ENCODE assay signal across 8 mouse cellular contexts in genomic region chr2:34913218-34914068, GRCm38 (mm10). TPM values are rescaled to one million over a fixed set of nuclear protein-coding genes. Genes with fewer than 3 reads are reported as not detected.
DNase-seq lines count a peak whose midpoint lies in the region; ATAC-seq and TF ChIP-seq lines count a peak whose summit lies in the region.

Phf19 (minus strand) TSS chr2:34914026.

- intact Hi-C loops in left cerebral cortex, adult 2 months (cut with DNase I), result no loop called here
- intact Hi-C loops in left cerebral cortex, postnatal 25 days (cut with DNase I), result no loop called here

- H3K4me2 ChIP-seq in heart, embryonic 11.5 days, result peak within 1 kb of the TSS; percentile 97
- peak within 1 kb of the TSS; percentile 97 for H3K4me2 ChIP-seq in midbrain, embryonic 12.5 days (replicated peaks)
- H3K4me2 ChIP-seq in stomach, postnatal 0 days (replicated peaks; ENCODE audit: low read depth), result peak within 1 kb of the TSS; percentile 99

- H3K36me3 ChIP-seq in heart, embryonic 11.5 days (ENCODE audit: control insufficient read depth, insufficient read depth, low read length), result no peaks in the 10 kb centered on the region
- H3K36me3 ChIP-seq in midbrain, embryonic 12.5 days, result no peaks in the 10 kb centered on the region
- no peaks in the 10 kb centered on the region for H3K36me3 ChIP-seq in stomach, postnatal 0 days (ENCODE audit: control insufficient read depth, insufficient read depth, low read length)

- 1% methylated on average over 61 of the region's 64 CpGs for WGBS in heart, embryonic 11.5 days (ENCODE audit: insufficient replicate concordance)
- under 1% methylated on average over 63 of the region's 64 CpGs for WGBS in midbrain, embryonic 12.5 days
- WGBS in stomach, postnatal 0 days, result under 1% methylated on average over 58 of the region's 64 CpGs

- peak within 1 kb of the TSS; percentile 66 for H3K9ac ChIP-seq in heart, embryonic 11.5 days (ENCODE audit: low read depth, low read length)
- peak within 1 kb of the TSS; percentile 62 for H3K9ac ChIP-seq in midbrain, embryonic 12.5 days (replicated peaks)
- peak within 1 kb of the TSS; percentile 67 for H3K9ac ChIP-seq in stomach, postnatal 0 days (ENCODE audit: low read length)

- peaks cover 19% of the 10 kb centered on the region for H3K27me3 ChIP-seq in heart, embryonic 11.5 days (ENCODE audit: control insufficient read depth, insufficient read depth, low read length)
- peaks cover 51% of the 10 kb centered on the region for H3K27me3 ChIP-seq in midbrain, embryonic 12.5 days
- no peaks in the 10 kb centered on the region for H3K27me3 ChIP-seq in stomach, postnatal 0 days (ENCODE audit: control insufficient read depth, insufficient read depth, low read length)

- peak within 1 kb of the TSS; percentile 51 for H3K4me3 ChIP-seq in left cerebral cortex, adult 2 months
- peak within 1 kb of the TSS; percentile 68 for H3K4me3 ChIP-seq in heart, embryonic 11.5 days (ENCODE audit: low read depth, low read length)
- peak within 1 kb of the TSS; percentile 64 for H3K4me3 ChIP-seq in midbrain, embryonic 12.5 days
- H3K4me3 ChIP-seq in stomach, postnatal 0 days (ENCODE audit: low read depth, low read length), result peak within 1 kb of the TSS; percentile 68

- peaks cover 8% of the 10 kb centered on the region for H3K4me1 ChIP-seq in heart, embryonic 11.5 days (ENCODE audit: control insufficient read depth, insufficient read depth, low read length)
- H3K4me1 ChIP-seq in midbrain, embryonic 12.5 days, result peaks cover 22% of the 10 kb centered on the region
- 0 out of 2 replicates have a peak, but pooled peaks cover 2% of the 10 kb centered on the region for H3K4me1 ChIP-seq in stomach, postnatal 0 days (replicated peaks; ENCODE audit: control insufficient read depth, insufficient read depth)

- no peak; the same call in 1 of the 2 replicates for TF ChIP-seq CTCF in left cerebral cortex, adult 2 months (IDR thresholded peaks at IDR 0.05)
- no peak for TF ChIP-seq CTCF in stomach, postnatal 0 days (IDR thresholded peaks at IDR 0.05; ENCODE audit: low read depth)

- H3K9me3 ChIP-seq in heart, embryonic 11.5 days (replicated peaks; ENCODE audit: control insufficient read depth, low read length), result no peaks in the 10 kb centered on the region
- H3K9me3 ChIP-seq in midbrain, embryonic 12.5 days, result no peaks in the 10 kb centered on the region
- no peaks in the 10 kb centered on the region for H3K9me3 ChIP-seq in stomach, postnatal 0 days (ENCODE audit: control insufficient read depth, low read length)

- peak; percentile 7; the same call in 1 of the 2 replicates for ATAC-seq in heart, embryonic 11.5 days (replicated peaks; ENCODE audit: insufficient number of reproducible peaks, low FRiP score, low TSS enrichment)
- ATAC-seq in midbrain, embryonic 12.5 days (ENCODE audit: low FRiP score, low read depth), result peak; percentile 72
- peak; percentile 44 for ATAC-seq in stomach, postnatal 0 days (ENCODE audit: low FRiP score, low TSS enrichment)

- DNase-seq in left cerebral cortex, adult 2 months (ENCODE audit: extremely low spot score in 1 of 2, low spot score in 2 of 2), result peak in 1 of 2 experiments; percentile 19
- no peak for DNase-seq in left cerebral cortex, postnatal 25 days (ENCODE audit: low spot score in 2 of 2)
- DNase-seq in embryo, embryonic 10 days (ENCODE audit: low spot score), result peak; percentile 27
- DNase-seq in kidney, postnatal 25 days, result peak; percentile 30 to 54
- DNase-seq in stomach, postnatal 0 days (ENCODE audit: low spot score), result peak; percentile 36
- DNase-seq in cerebellum, postnatal 36 days, result no peak

- TF ChIP-seq EP300 in stomach, postnatal 0 days (optimal IDR thresholded peaks at IDR 0.05), result no peak

- H3K27ac ChIP-seq in left cerebral cortex, adult 2 months, result no peak within 1 kb of the TSS
- H3K27ac ChIP-seq in heart, embryonic 11.5 days (ENCODE audit: low read depth, low read length), result no peak within 1 kb of the TSS
- no peak within 1 kb of the TSS for H3K27ac ChIP-seq in midbrain, embryonic 12.5 days (replicated peaks)
- no peak within 1 kb of the TSS for H3K27ac ChIP-seq in stomach, postnatal 0 days (replicated peaks)

RNA-seq across cellular contexts. Expression of gene Phf19, which starts in this region (rescaled TPM):
- total RNA-seq in left cerebral cortex, adult 2 months (2021), result 1 to 10 TPM in 1 of 2 experiments, under 1 TPM in 1; 0.84 to 1.3 TPM
- total RNA-seq in left cerebral cortex, postnatal 25 days (2021), result 1 to 10 TPM; 1.3 to 1.6 TPM
- 2.7 and 5.3 TPM in 2 replicates for polyA plus RNA-seq in heart, embryonic 11.5 days (2014; fragmentation: Nextera tagmentation; extraction: Ambion mirVana)
- polyA plus RNA-seq in midbrain, embryonic 12.5 days (2016; fragmentation: Nextera tagmentation; extraction: Ambion mirVana), result 2.7 and 4.1 TPM in 2 replicates
- polyA plus RNA-seq in stomach, postnatal 0 days (2015; fragmentation: Nextera tagmentation; extraction: Ambion mirVana), result 3.5 and 3.7 TPM in 2 replicates

Comparison
In these comparisons a context has a peak if more than half of its experiments do, and no peak if none do; other contexts are left out.
1. DNase-seq: peak in embryo, embryonic 10 days (single experiment), kidney, postnatal 25 days (2 of 2) and stomach, postnatal 0 days (single experiment); none in left cerebral cortex, postnatal 25 days (0 of 2) and cerebellum, postnatal 36 days (0 of 2).
2. ATAC-seq: peak in every context shown above with its lines; median percentile 72 in midbrain, embryonic 12.5 days; 44 in stomach, postnatal 0 days; 7 in heart, embryonic 11.5 days.
3. Peak in every context shown above with its lines, with median percentiles within 50 percentile points of each other: H3K4me3 ChIP-seq, H3K4me2 ChIP-seq and H3K9ac ChIP-seq.